Mouse (Mus musculus) embryo, embryonic 11 days (tissue): ENCODE measurements around the gene Lrriq3.

Source experiments
- DNase-seq: peaks from one replicate; pipeline ENCODE4 v3.0.0-alpha.2; 2015

Lrriq3 gene

GRCm38 (mm10) chr3:155093116-155093956, at the start of gene Lrriq3, which contains the start of gene Fpgt:
Gene Lrriq3 (plus strand): TSS chr3:155093434.
Gene Fpgt (minus strand): TSS chr3:155093403.
- DNase-seq, result peak; percentile 95

- DNase-seq, result no peak
Measured at GRCm38 (mm10) chr3:155052021-155052420, 41.2 kb upstream of the Lrriq3 start.

GRCm38 (mm10) chr3:155053189-155053588, 40.0 kb upstream of the Lrriq3 start:
- DNase-seq, result no peak

GRCm38 (mm10) chr3:155055231-155055916, 37.9 kb upstream of the Lrriq3 start, which contains the start of gene Tnni3k:
Gene Tnni3k (minus strand): TSS chr3:155055407.
- no peak for DNase-seq

- DNase-seq, result no peak
Measured at GRCm38 (mm10) chr3:155056606-155057005, 36.6 kb upstream of the Lrriq3 start.

- DNase-seq, result no peak
Measured at GRCm38 (mm10) chr3:155057566-155057965, 35.7 kb upstream of the Lrriq3 start.

GRCm38 (mm10) chr3:155058800-155059448, 34.3 kb upstream of the Lrriq3 start:
- DNase-seq, result no peak

GRCm38 (mm10) chr3:155059449-155059822, 33.8 kb upstream of the Lrriq3 start:
- DNase-seq, result no peak

- no peak for DNase-seq
Measured at GRCm38 (mm10) chr3:155077908-155078307, 15.3 kb upstream of the Lrriq3 start.

GRCm38 (mm10) chr3:155092081-155092480, 1.2 kb upstream of the Lrriq3 start:
- DNase-seq, result no peak

GRCm38 (mm10) chr3:155099266-155099665, 6.0 kb downstream of the Lrriq3 start:
- no peak for DNase-seq

- DNase-seq, result no peak
Measured at GRCm38 (mm10) chr3:155105957-155106356, 12.7 kb downstream of the Lrriq3 start.

- DNase-seq, result no peak
Measured at GRCm38 (mm10) chr3:155137737-155138136, 44.5 kb downstream of the Lrriq3 start.

- DNase-seq, result no peak
Measured at GRCm38 (mm10) chr3:155141047-155141446, 47.8 kb downstream of the Lrriq3 start.

- DNase-seq, result no peak
Measured at GRCm38 (mm10) chr3:155144368-155144767, 51.1 kb downstream of the Lrriq3 start.

- no peak for DNase-seq
Measured at GRCm38 (mm10) chr3:155161842-155162241, 68.6 kb downstream of the Lrriq3 start.

- DNase-seq, result no peak
Measured at GRCm38 (mm10) chr3:155180303-155180902, 87.2 kb downstream of the Lrriq3 start.

- DNase-seq, result no peak
Measured at GRCm38 (mm10) chr3:155186456-155186855, 93.2 kb downstream of the Lrriq3 start.

GRCm38 (mm10) chr3:155188857-155189256, 95.6 kb downstream of the Lrriq3 start:
- no peak for DNase-seq

GRCm38 (mm10) chr3:155234919-155235318, 141.7 kb downstream of the Lrriq3 start:
- peak; percentile 58 for DNase-seq

GRCm38 (mm10) chr3:155235502-155235901, 142.3 kb downstream of the Lrriq3 start:
- no peak for DNase-seq
